Mouse (Mus musculus) liver, adult 2 months (tissue): ENCODE results near the gene Mccc2.

Experiments used
- CTCF ChIP-seq: fragments of 200-500 bp; IDR thresholded peaks from 2 replicates; pipeline ENCODE4 v1.5.1; 2011; ENCODE audit warnings: low read depth, low read length, control low read depth
- POLR2A ChIP-seq: fragments of 200-500 bp; IDR thresholded peaks from 2 replicates; pipeline ENCODE4 v1.6.1; 2011; ENCODE audit warnings: low read length, control low read depth; ENCODE audit not compliant: insufficient read depth; ENCODE audit errors: extremely low read depth

- no peak for TF ChIP-seq CTCF
- no peak for TF ChIP-seq POLR2A
Observed at GRCm38 (mm10) chr13:99963814-99964213, 51.6 kb downstream of the Mccc2 start.
